Mouse (Mus musculus): Measurements from ENCODE around the gene Gldc.
A peak's percentile ranks its signal among the peaks of the same experiment; 100 is the strongest.
"Not testable (repeated sequence)": the region's sequence is repeated elsewhere in the genome, so short reads cannot be mapped to it uniquely, and the experiment has no call there.

The Gldc gene

DNA sequence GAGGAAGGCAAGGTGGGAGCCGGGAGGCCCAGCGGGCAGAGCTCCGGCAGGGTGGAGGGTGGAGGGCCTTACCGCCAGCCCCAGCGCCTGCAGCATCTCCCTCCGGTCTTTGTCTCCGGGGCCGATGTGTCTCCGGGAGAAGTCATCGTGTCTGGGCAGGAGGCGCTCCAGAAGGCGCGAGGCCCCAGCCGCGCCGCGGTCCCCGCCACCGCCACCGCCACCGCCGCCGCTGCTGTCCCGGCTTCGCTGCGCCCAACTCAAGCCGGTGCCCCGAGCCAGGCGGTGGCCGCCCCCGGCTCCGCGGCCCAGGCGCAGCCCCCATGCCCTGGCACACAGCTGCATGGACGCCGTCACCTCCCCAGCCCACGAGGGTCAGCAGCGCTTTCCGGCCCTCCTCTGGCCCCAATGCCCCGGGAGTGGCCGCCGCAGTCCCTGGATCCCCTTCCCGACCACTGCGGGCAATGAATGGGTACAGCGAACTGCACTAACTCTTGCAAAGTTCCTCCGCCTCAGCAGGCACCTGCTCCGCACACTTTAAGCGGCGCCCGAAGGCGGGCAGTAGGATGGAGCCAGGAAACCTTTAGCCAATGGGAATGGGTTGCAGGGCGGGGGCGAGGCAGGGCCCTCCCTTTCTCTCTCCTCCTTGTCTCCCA lies at the start of gene Gldc:
Gene Gldc (minus strand): TSS at position 511 of the 653 bp plus-strand sequence.
- peak; percentile 66 for DNase-seq

DNA sequence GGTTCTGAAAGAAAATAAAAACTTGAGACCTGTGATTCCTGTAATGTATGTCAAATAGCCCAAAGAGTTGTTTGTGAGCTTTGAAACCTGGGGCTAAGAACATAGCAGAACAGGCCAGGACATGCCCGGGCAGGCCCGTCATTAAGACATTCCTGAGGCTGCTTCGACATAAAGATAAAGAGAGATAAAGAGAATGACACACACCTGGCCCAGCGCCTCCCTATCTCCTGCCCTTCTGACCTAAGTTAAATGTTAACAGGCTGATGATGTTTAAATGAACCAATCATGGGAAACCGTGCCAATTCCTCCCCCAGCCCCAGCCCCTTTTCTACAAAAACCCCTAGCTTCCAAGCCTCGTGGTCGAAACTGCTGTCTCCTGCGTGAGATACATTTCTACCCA lies 47.4 kb upstream of the Gldc start:
- DNase-seq = not testable (repeated sequence)

DNA sequence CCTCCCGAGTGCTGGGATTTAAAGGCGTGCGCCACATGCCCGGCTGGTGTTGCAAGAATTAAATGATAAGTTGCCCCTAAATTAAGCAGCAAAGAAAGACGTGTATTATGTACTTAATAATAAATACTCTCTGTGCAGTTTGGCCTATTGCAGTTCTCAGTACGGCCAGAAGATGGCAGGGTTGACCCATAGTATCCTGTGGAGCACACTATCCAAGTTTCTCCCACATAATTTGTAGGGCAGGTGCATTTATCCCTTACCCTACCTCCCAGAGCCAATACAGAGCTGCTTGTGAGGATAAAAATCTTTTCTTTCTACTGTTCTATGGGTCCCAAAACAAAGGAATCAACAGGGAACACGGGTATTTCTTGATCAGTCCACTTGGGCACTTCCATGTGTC lies 42.1 kb upstream of the Gldc start:
- peak; percentile 12 for DNase-seq

DNA sequence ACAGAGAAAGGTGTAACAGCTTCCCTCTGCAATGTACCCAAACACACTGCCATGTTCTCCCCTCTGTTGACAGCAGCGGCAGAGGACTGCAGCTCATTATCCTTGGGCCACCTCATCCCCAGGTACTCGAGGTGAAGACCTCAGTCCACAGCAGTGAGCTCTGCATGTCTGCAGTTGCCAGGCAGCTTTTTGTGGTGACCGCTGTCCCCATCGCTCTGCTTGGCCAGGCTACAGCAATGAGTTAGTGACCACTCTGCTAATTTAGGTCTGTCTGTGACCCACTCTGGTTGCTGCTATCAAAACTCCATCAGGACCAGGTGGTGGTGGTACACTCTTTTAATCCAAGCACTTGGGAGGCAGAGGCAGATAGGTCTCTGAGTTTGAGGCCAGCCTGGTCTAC lies 41.0 kb upstream of the Gldc start:
- no peak for DNase-seq

DNA sequence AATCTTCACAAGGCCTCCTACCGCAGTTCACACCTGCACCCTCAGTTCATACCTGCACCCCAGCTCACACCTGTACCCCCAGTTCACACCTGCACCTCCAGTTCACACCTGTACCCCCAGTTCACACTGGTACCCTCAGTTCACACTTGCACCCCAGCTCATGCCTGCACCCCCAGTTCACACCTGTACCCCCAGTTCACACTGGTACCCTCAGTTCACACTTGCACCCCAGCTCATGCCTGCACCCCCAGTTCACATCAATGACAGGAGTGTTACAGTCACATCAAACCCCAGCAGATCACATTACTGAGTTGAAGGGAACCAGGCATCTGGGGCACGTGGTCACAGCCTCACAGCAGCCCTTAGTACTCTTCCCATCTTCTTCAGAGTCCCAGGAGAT lies 40.5 kb upstream of the Gldc start:
- DNase-seq = not testable (repeated sequence)

DNA sequence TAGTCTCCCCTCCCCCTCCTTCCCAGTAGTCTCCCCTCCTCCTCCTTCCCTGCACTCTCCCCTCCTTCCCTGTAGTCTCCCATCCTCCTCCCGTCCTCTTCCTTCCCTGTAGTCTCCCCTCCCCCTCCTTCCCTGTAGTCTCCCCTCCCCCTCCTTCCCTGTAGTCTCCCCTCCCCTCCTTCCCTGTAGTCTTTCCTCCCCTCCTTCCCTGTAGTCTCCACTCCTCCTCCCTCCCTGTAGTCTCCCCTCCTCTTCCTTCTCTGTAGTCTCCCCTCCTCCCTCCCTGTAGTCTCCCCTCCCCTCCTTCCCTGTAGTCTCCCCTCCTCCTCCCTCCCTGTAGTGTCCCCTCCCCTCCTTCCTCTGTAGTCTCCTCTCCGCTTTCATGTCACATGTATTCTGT lies 38.8 kb upstream of the Gldc start:
- no peak for DNase-seq

DNA sequence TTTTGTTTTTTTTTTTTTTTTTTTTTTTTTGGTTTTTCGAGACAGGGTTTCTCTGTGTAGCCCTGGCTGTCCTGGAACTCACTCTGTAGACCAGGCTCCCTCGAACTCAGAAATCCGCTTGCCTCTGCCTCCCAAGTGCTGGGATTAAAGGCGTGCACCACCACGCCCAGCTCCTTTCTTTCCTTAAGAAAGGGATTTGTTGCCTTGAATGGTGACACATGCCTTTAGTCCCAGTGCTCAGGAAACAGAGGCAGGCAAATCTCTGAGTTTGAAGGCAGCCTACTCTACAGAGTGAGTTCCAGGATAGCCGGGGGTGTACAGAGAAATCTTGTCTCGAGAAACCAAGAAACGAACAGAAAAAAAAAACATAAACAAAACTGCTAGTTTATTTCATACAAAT lies 33.8 kb upstream of the Gldc start:
- not testable (repeated sequence) for DNase-seq

DNA sequence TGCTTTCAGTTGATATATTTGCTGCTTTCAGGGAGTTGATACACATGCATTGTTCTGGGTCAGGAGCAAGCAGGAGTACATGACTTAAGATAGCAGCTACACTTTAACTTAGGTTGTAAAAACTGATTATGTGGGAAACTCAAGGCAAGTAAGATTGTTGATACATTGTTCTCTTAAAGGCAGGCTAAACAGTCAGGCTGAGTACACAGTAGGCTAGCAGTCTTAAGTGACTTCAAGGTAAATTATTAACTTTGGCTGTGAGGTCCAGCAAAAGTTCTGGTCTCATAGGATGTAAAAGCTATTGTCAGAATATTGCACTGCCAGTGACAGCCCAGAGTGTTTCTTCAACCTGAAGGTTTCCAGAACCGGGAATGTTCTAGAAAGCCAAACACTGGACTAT lies 31.8 kb upstream of the Gldc start:
- DNase-seq = no peak

DNA sequence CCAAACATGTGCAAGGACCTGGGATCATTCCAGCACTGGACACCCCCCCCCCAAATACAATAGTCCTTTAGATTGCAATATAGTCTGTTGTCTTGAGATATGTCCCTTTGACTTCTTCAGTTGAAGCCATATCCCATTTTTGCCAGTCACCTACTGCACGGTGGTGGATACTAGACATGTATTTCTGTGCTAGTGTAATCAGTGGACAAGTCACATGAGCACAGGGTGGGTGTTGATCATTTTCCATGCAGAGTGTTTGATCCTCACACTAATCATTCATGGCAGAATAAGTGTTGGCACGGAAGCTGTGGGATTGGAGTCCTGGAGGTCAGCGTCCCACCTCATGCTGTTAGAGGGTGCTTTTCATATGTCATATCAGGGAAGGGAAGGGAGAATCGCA lies 30.6 kb upstream of the Gldc start:
- no peak for DNase-seq

DNA sequence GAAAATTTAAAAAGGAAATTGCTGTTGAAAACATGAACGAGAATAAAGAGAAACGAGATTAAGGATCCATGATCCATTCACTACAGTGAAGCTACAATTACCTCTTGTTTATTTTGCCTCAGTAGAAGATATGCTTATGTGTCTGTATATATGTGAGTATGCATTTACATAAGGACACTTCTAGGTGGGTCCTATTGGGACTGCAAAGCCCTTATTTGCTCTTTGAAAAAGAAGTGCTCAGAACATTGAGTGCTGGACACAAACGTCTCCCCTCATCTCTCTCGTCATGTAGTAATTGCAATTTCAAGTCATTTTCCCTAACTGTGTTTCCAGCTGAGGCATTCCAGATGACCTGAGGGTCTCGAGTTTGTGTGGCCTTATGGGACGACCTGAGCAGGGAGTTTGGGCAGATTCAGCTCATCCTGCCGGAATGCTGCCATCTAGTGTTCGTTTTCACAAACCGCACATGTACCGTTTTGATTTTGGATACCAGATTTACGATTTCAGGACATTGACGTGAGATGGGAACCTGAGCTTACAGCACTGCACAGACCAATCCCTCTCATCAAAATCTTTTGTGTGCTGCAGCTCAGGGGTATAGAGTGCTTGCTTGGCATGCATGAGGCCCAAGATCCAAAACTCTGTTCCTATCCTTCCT lies 30.1 kb upstream of the Gldc start:
- peak; percentile 10 for DNase-seq

DNA sequence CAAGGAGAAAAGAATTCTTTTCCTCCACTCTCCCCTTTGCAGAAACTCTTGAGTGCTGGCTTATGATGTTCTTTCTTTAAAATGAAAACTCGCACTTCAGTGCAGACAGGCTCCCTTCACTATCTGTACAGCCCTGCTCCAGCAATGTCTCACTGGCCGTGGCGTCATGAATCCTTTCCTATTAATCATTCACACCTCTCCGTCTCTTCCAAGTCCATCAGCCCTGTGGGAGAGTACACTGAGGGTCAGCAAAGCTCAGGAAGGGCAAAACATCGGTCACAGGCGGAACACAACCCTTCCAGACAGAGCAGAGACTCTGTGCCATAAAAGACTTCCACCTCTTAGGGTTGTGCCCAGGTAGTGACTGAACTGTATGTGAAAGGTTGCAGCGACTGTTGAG lies 26.9 kb upstream of the Gldc start:
- no peak for DNase-seq

DNA sequence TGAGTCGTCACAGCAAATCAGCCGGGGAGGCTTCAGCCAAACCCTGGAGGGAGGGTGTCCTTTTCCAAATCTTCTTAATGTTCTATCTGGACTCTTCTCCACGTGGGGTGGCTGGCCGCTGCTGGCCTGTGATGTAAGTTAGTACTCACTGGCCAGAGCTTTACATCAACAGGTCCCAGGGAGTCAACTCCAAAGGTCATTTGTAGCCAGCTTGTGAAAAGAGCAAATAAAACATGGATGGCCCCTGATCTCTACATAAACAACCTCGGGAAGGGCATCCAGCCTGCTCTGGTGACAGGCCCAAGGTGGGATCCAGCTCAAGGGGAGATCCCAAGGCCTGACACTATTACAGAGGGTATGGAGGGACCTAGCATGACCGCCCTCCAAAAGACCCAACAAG lies 19.8 kb upstream of the Gldc start:
- no peak for DNase-seq

DNA sequence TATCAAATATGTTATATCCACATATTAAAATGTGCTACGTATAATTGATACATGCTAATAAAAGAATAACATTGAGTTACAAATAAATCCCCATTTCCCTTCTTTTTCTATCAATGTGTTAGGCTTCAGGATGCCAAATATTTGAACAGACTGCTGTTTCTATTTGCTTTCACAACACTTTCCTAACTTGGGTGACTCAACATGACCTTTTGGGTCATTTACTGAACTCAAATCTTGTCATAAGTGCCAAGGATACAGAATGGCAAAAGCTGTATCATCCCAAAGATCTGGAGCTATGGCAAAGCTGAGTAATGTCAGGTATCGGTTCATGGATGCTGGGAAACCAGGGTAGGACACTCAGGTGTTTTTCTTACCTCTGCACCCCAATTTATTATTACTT lies 12.0 kb upstream of the Gldc start:
- no peak for DNase-seq

DNA sequence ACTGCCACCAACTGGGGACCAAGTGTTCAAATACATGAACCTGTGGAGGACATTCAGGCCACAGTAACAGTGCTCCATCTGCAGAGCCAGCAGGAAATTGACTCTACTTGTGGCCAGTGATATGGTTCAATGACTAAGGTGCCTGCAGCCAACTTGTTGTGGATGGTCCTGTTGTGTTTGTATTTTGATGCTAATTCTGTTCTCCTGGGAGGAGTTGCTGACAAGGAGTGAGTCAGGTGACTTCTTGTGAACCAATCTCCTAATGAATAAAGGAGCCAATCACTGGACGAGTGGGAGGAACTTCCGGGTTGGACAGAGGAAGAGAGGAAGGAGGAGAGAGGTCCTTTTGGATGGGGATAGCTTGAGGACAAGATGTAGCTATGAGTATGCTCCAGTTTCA lies 10.3 kb upstream of the Gldc start:
- no peak for DNase-seq

DNA sequence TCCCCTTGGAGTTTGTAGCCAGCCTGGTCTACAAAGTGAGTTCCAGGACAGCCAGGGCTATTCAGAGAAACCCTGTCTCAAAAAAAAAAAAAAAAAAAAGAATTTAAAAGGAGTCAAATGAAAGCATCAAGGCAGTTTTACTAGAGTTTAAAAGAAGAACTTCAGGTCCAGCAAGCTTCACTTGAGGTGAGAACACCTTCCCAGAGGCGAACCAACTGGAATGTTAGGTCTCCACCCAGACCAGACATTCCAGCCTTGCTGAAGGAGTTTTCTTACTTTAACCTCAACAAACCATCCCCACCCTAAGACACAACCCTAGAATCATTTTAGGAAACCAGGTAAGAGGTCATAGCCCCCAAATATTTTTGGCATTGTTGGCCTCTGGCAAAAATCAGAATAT lies 4.8 kb upstream of the Gldc start:
- no peak for DNase-seq

DNA sequence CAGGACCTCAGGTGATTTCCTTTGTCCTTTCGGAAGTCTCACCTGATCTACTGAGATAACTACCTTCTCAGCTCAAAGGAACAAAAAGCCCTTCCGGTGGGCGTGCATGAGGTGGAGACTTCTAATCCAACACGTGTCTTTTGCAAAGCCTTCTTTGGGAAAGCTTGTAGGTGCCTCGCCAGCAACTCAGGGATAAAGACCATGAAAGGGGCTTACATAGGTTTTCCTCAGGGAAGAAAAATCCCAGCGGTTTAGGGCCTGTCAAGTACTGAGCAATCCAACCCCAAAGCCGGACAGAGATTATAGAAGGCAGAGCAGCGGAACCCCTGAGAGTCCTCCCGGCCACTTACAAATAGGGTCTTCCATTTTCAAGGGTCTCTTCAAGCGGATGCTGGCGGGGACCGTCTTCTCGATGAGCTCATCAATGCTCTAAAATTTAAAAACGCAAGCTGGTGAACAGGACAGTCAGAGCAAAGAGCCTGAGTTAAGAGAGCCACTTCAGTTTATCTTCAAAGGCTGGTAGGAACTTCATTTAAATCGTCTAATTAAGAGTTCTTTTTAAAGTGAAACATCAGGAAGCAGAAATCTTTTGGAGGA lies 1.1 kb downstream of the Gldc start:
- DNase-seq = no peak

DNA sequence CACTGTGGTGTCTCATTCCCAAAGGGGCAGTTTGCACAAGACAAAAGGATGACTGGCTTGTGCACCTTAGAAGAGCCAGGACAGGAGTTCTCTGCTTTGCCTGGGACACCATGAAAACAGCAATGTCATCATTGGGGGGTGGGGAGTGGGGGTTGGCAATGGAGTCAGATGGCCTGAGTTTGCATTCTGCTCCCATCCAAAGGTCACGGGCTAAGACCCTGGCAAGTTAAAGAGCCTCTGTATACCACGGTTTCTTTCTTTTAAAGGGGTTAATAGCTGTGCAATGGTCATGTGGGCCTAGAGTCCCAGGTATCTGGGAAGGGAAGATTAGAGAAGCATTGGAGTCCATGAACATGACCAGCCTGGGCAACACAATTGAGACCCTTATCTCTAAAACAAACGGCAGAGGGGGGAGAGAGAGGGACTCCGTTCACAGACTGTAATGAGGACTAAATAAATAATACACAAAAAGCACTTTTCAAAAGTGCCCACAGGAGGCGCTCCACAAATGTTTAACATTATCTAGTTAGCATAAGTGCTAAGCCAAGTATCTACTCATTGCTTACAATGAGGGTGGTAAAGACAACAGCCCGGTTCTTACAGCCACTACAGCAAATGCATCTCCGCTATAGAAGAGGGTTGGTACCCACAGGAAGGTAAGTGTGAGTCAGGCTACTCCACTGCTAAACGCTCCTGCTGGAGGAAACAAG lies 3.7 kb downstream of the Gldc start:
- DNase-seq = no peak

DNA sequence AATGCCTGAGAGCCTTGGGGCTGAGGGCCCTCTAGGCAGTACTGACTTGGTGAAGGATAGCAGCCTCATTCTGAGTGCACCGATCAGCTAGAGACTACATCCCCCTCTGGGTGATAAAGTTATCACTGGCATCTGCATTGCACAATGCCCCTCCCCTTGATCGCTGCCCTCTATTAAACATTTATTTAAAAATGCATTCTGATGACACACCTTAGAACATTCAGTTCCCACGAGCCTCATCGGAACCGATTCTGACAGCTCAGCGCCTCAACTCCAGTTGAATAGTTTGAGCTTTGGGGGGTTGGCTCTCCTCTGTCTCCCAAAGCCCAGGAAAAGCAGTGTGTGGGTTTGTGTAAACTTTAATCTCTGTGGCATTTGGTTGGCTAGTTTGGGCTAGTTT lies 4.9 kb downstream of the Gldc start:
- DNase-seq = no peak

DNA sequence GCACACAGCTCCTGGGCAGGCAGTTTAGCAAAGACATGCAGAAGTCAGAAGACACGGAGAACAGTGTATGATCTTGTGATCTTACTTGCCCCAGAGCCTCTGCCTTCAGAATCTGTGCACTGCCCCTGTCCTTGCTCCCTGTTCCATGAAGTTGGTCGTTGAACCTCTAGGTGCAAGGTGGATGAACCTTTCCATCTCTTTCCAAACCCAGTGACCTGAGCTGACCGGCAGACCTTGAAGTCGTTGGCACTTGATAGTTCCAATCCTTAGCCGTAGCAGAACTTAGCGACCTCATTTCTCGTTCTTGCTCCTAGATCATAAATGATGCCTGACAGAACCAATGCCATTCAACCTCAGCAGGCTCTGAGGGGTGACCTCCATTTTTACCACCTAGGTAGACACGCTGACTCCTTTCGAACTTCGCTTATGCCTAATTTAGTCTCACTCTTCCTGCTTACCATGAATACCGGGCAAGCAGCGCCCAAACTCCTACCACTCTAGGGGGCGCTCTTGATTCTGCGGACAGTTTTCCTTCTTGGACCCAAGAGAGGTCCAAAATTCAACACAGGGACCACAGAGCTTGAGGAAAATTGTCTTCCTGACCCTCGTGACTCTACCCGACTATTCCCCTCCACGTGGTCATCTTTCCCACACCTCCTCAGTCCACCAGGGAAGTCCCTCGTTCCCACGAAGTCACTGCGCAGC lies 8.3 kb downstream of the Gldc start:
- no peak for DNase-seq

DNA sequence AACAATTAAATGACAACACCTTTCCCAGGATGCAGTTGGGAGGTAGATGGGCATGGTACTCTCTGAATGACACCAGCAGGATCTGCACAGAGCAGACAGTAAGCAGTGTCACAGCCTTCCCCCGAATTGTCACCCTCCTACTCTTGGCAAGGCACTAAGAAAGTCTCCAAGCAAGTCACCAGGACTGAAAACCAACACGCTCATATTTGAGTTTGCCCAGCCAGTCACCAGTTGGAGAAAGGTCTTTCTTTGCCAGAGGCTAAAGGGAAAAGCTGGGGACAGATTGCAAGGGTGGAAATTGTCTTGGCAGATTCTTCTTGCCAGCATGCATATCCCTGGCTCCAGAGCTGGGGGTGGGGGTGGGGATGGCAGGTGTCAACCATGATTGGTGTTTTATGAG lies 11.0 kb downstream of the Gldc start:
- no peak for DNase-seq

DNA sequence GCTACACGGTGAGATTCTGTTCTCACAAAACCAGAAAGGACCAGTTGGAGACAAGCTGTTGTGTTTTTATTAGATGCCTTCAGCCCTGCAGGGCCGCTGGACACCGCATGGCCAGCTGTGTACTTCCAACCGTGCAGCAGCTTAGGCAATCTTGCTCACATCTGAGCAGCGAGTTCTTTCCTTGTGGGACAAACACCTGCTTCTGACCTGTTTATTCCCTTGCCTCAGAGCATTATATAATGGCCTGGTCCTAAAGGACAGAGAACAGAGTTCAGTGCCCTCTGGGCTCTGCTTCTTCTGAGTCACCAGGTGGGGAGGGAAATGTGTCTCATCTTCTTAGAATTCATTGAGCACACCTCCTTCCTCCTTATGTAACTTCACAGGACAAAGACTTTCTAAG lies 12.4 kb downstream of the Gldc start:
- no peak for DNase-seq

DNA sequence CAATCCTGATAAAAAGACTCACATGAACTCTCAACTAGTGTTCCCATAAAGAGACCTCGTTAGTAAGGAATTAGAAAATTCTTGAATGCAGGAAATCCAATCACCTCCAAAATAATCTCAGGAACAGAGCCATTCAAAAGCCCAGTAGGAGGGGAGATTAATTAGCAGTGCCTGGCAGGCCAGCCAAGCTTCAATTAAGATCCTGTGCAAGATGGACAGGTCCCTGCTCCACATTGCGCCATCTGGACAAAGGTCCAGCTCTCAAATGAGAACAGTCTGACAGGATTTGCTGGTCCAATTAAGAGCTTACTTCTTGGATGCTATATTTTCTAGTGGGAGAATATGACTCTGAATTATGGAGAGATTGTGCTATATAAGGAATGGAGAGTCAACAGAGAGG lies 15.2 kb downstream of the Gldc start:
- DNase-seq = peak; percentile 31

DNA sequence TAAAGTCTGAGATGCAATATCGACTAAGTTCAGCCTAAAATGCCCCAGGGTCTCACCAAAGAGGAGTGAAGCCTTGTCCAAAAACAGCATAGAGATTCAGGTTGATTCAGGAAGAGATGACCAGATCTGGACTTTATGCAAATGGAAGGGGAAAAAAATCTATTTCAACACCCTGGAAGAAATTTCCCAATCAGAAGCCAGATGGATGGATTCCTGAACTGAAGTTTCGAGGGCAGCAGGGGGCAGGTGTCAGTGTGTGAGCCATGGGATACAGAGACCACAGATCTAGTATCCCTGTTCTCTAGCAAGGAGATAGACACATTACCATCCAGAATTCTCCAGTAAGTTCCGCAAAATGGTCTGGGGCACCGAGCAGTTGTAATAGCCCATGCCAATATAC lies 17.0 kb downstream of the Gldc start:
- no peak for DNase-seq

Data from right cerebral cortex, adult 18-20 months (tissue).